ENCODE assay signal across 9 mouse cellular contexts in genomic region chr17:87532762-87533161, GRCm38 (mm10).
DNase-seq lines count a peak whose midpoint lies in the region; ATAC-seq and TF ChIP-seq lines count a peak whose summit lies in the region.
"Had no signal": no experiment of that assay in that cellular context is flagged by ENCODE, and none has a peak within 500 bp of the region (broad histone marks: within the 10 kb centered on the region; RNA-seq: fewer than 3 reads in every experiment).

No protein-coding gene starts in this region.

- H3K9ac ChIP-seq in lung, embryonic 16.5 days (ENCODE audit: low read length), result no peak overlapping the region
- no peak overlapping the region; the same call in 1 of the 2 replicates for H3K9ac ChIP-seq in neural tube, embryonic 15.5 days (replicated peaks)

- H3K27ac ChIP-seq in gastrocnemius, adult 2 months, result peak overlapping the region; percentile 92
- H3K27ac ChIP-seq in lung, embryonic 16.5 days (ENCODE audit: low read length), result no peak overlapping the region
- no peak overlapping the region for H3K27ac ChIP-seq in limb, embryonic 10.5 days
- H3K27ac ChIP-seq in neural tube, embryonic 15.5 days (replicated peaks), result no peak overlapping the region

- no peaks in the 10 kb centered on the region for H3K27me3 ChIP-seq in lung, embryonic 16.5 days (ENCODE audit: control insufficient read depth, insufficient read depth, low read depth, low read length)
- peaks cover 10% of the 10 kb centered on the region; the same call in 1 of the 2 replicates for H3K27me3 ChIP-seq in limb, embryonic 10.5 days (ENCODE audit: low read depth, poor library complexity, severe bottlenecking)
- H3K27me3 ChIP-seq in neural tube, embryonic 15.5 days (replicated peaks), result no peaks in the 10 kb centered on the region

- intact Hi-C loops in gastrocnemius, adult 2 months (cut with DNase I), result loop anchor here (2.0 kb wide), 1 partner anchor 38 kb away; no protein-coding TSS in a partner anchor
- intact Hi-C loops in gastrocnemius, postnatal 14 days (cut with DNase I; ENCODE audit: low total_unique reads), result no loop called here

- no peak for DNase-seq in gastrocnemius, adult 2 months
- DNase-seq in gastrocnemius, postnatal 14 days, result no peak
- DNase-seq in lung, adult 18-20 months, result no peak
- no peak for DNase-seq in limb, embryonic 10.5 days (ENCODE audit: low spot score)
- no peak for DNase-seq in urinary bladder, postnatal 25 days (ENCODE audit: low spot score)
- DNase-seq: spleen, adult 18-20 months had no signal

- H3K9me3 ChIP-seq in lung, embryonic 16.5 days (ENCODE audit: control insufficient read depth, low read length), result no peaks in the 10 kb centered on the region
- H3K9me3 ChIP-seq in limb, embryonic 10.5 days (replicated peaks), result no peaks in the 10 kb centered on the region
- H3K9me3 ChIP-seq in neural tube, embryonic 15.5 days (replicated peaks), result no peaks in the 10 kb centered on the region

- WGBS in lung, embryonic 16.5 days, result 28% methylated on average over 6 of the region's 6 CpGs
- 24% methylated on average over 6 of the region's 6 CpGs for WGBS in limb, embryonic 10.5 days
- 42% methylated on average over 6 of the region's 6 CpGs for WGBS in neural tube, embryonic 15.5 days

- no peaks in the 10 kb centered on the region for H3K36me3 ChIP-seq in lung, embryonic 16.5 days (ENCODE audit: control insufficient read depth, insufficient read depth, low read length)
- no peaks in the 10 kb centered on the region for H3K36me3 ChIP-seq in limb, embryonic 10.5 days
- H3K36me3 ChIP-seq in neural tube, embryonic 15.5 days, result no peaks in the 10 kb centered on the region

- ATAC-seq in lung, embryonic 16.5 days (ENCODE audit: low read depth), result no peak
- ATAC-seq in neural tube, embryonic 15.5 days (ENCODE audit: low FRiP score), result no peak
- no peak for ATAC-seq in granulocyte monocyte progenitor cell, adult 5-6 weeks (replicated peaks; ENCODE audit: poor library complexity, severe bottlenecking)

- TF ChIP-seq CTCF in gastrocnemius, adult 2 months (IDR thresholded peaks at IDR 0.05), result no peak

- peak overlapping the region; percentile 77 for H3K4me3 ChIP-seq in gastrocnemius, adult 2 months
- H3K4me3 ChIP-seq in lung, embryonic 16.5 days (ENCODE audit: low read length), result peak overlapping the region; percentile 50; the same call in 1 of the 2 replicates
- H3K4me3 ChIP-seq in limb, embryonic 10.5 days, result peak overlapping the region; percentile 55
- H3K4me3 ChIP-seq in neural tube, embryonic 15.5 days (replicated peaks), result no peak overlapping the region

- H3K4me1 ChIP-seq in lung, embryonic 16.5 days (replicated peaks; ENCODE audit: control insufficient read depth, insufficient read depth, low read length), result peaks cover 26% of the 10 kb centered on the region
- H3K4me1 ChIP-seq in limb, embryonic 10.5 days, result peaks cover 35% of the 10 kb centered on the region
- H3K4me1 ChIP-seq in neural tube, embryonic 15.5 days, result peaks cover 31% of the 10 kb centered on the region

- H3K4me2 ChIP-seq in lung, embryonic 16.5 days (ENCODE audit: low read depth, low read length), result peak overlapping the region; percentile 65
- peak overlapping the region; percentile 64 for H3K4me2 ChIP-seq in neural tube, embryonic 15.5 days
